Mouse (Mus musculus) limb, embryonic 15.5 days (tissue): ENCODE measurements at regions not wholly inside any gene's neighbourhood (a gene's known extent, or its start where the extent isn't known, plus 50 kb on each side); places are given as distances from the start of the nearest gene placed in this dataset.

Source experiments
- ATAC-seq: fragments of 200-750 bp; cut with Nextera tagmentation; 2 replicates; pipeline ENCODE4 v1.8.0; 2017; ENCODE audit warnings: low read depth, moderate TSS enrichment; ENCODE audit not compliant: insufficient number of reproducible peaks, low FRiP score, low TSS enrichment
- H3K27ac ChIP-seq: fragments of 300-500 bp; sonication (generic); 2 replicates; pipeline ENCODE4 v1.5.1; 2015; ENCODE audit warnings: moderate library complexity, mild to moderate bottlenecking, inconsistent platforms
- H3K27me3 ChIP-seq: fragments of 300-500 bp; sonication (generic); 2 replicates; pipeline ENCODE4 v1.6.1; 2015; ENCODE audit warnings: inconsistent platforms
- H3K36me3 ChIP-seq: fragments of 300-500 bp; sonication (generic); 2 replicates; pipeline ENCODE4 v1.6.1; 2015; ENCODE audit warnings: inconsistent platforms
- H3K4me1 ChIP-seq: fragments of 300-500 bp; sonication (generic); 2 replicates; pipeline ENCODE4 v1.6.1; 2015; ENCODE audit warnings: inconsistent platforms
- H3K4me2 ChIP-seq: fragments of 300-500 bp; sonication (generic); 2 replicates; pipeline ENCODE4 v1.6.1; 2015; ENCODE audit warnings: mild to moderate bottlenecking, inconsistent platforms
- H3K4me3 ChIP-seq: fragments of 300-500 bp; sonication (generic); 2 replicates; pipeline ENCODE4 v1.5.1; 2015; ENCODE audit warnings: mild to moderate bottlenecking, inconsistent platforms
- H3K9ac ChIP-seq: fragments of 300-500 bp; sonication (generic); 2 replicates; pipeline ENCODE4 v1.6.1; 2015; ENCODE audit warnings: inconsistent platforms
- H3K9me3 ChIP-seq: fragments of 300-500 bp; sonication (generic); 2 replicates; pipeline ENCODE4 v1.6.1; 2016; ENCODE audit warnings: inconsistent platforms
- WGBS: fragments of 180-500 bp; shearing (Covaris S2); methylation state at CpG from one replicate; pipeline ENCODE4 v1.1.7; 2015; 5-methylcytosine and 5-hydroxymethylcytosine counted together

GRCm38 (mm10) chr12:106952621-106953020, 535.8 kb upstream of the 3110018I06Rik start:
- Histone ChIP-seq H3K36me3 (no peaks in the 10 kb centered on the region), H3K9me3 (no peaks in the 10 kb centered on the region), H3K4me3 (no peak overlapping the region), H3K4me2 (no peak overlapping the region), H3K4me1 (peaks cover 13% of the 10 kb centered on the region), H3K9ac (no peak overlapping the region), H3K27ac (no peak overlapping the region), H3K27me3 (no peaks in the 10 kb centered on the region)
- no peak for ATAC-seq
- WGBS: 55% methylated on average over 11 of the region's 11 CpGs

DNA sequence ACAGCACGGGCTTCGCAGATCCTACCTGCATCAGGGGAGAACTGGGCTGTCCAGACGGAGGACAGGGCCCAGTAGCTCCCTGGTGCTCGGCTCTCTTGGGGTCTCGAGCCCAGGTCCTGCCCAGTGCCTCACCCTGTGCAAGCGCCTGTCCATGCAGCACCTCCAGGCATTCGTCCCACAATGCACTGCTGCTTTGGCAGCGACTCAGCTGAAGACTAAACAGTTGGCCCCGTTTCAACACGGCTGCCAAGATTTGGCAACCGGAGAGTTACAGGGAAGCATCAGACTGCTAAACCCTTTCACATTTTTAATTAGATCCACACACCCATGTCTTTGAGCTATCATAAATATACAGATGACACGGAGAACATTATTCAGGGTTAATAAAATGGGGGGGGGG, 532.7 kb upstream of the 3110018I06Rik start:
- H3K4me1 ChIP-seq: peaks cover 13% of the 10 kb centered on the region
- no peak overlapping the region for H3K4me3 ChIP-seq
- peak overlapping the region; percentile 18; the same call in 1 of the 2 replicates for H3K27ac ChIP-seq
- no peaks in the 10 kb centered on the region for H3K36me3 ChIP-seq
- ATAC-seq: peak; percentile 50
- H3K4me2 ChIP-seq: no peak overlapping the region
- no peaks in the 10 kb centered on the region for H3K9me3 ChIP-seq
- H3K27me3 ChIP-seq: no peaks in the 10 kb centered on the region
- 29% methylated on average over 12 of the region's 12 CpGs for WGBS
- H3K9ac ChIP-seq: no peak overlapping the region

DNA sequence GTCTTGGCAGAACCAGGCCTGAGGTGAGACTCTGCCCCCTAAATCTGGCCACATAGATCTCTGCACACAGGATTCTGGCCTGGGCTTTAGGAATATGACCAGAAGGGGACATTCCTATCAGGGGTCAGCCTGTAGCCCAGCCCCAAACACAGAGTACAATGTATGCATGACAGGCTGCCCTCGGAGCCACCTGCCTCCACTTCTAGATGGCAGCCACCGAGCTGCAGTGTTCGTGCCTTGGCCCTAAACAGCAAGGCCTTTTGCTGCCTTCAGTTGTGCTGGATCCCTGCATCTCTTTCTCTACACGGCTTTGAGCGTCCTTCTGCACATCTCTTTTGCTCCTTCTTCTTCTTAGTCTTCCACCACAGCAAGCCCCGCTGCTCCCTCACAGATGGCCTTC, 532.2 kb upstream of the 3110018I06Rik start:
- Histone ChIP-seq H3K27ac (no peak overlapping the region), H3K27me3 (no peaks in the 10 kb centered on the region), H3K4me2 (no peak overlapping the region), H3K36me3 (no peaks in the 10 kb centered on the region), H3K9me3 (no peaks in the 10 kb centered on the region), H3K4me3 (no peak overlapping the region), H3K4me1 (peaks cover 13% of the 10 kb centered on the region), H3K9ac (no peak overlapping the region)
- 70% methylated on average over 6 of the region's 6 CpGs for WGBS
- no peak for ATAC-seq

DNA sequence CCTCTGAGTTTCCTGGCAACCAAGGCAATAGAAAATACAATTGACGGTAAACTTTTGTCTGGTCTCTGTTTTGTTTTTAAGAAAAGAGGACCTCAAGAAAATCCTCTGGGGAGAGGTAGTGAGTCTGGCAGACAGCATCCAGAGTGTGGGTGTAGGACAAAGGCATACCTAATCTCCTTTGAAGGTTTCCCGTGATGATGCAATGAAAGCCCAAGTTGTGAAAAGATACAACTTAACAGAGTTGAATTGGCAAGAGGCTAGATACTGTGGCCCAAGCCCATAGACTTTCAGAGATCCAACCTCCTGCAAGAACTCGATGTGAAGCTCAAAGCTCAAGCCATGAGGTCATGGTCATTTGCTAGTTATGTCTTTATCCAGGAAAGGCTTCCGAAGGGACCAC, 526.4 kb upstream of the 3110018I06Rik start:
- ATAC-seq: no peak
- Histone ChIP-seq H3K9me3 (no peaks in the 10 kb centered on the region), H3K4me2 (no peak overlapping the region), H3K36me3 (no peaks in the 10 kb centered on the region), H3K27ac (no peak overlapping the region), H3K4me3 (no peak overlapping the region), H3K4me1 (no peaks in the 10 kb centered on the region), H3K27me3 (no peaks in the 10 kb centered on the region), H3K9ac (no peak overlapping the region)
- 84% methylated on average over 4 of the region's 4 CpGs for WGBS

DNA sequence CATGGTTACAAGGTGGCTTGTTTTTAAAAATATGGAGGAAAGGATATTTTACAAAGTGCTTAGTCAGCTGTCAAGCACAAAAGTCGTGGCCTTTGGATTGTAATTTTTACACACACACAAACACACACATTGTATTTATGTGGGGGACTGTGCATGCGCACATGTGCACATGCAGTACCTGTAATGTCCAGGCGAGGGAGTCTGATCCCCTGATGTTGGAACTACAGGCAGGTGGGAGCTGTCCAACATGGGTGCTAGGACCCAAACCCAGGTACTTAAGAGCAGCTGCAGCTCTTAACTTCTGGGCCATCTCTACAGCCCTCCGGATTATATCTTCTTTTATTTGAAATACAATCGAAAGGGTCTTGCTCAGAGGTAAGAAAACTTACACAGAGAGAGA, 524.7 kb upstream of the 3110018I06Rik start:
- Histone ChIP-seq H3K27me3 (no peaks in the 10 kb centered on the region), H3K4me1 (no peaks in the 10 kb centered on the region)
- WGBS: 63% methylated on average over 5 of the region's 5 CpGs

GRCm38 (mm10) chr12:106969873-106970272, 518.6 kb upstream of the 3110018I06Rik start:
- 29% methylated on average over 5 of the region's 5 CpGs for WGBS
- no peak overlapping the region for H3K9ac ChIP-seq
- H3K4me1 ChIP-seq: no peaks in the 10 kb centered on the region
- H3K4me2 ChIP-seq: no peak overlapping the region
- ATAC-seq: no peak
- H3K27me3 ChIP-seq: no peaks in the 10 kb centered on the region
- H3K4me3 ChIP-seq: no peak overlapping the region
- no peaks in the 10 kb centered on the region for H3K36me3 ChIP-seq
- no peaks in the 10 kb centered on the region for H3K9me3 ChIP-seq
- no peak overlapping the region for H3K27ac ChIP-seq

More for the DNA sequence above, 524.7 kb upstream of the 3110018I06Rik start:
- no peak overlapping the region for H3K27ac ChIP-seq
- no peaks in the 10 kb centered on the region for H3K36me3 ChIP-seq
- H3K4me3 ChIP-seq: no peak overlapping the region
- H3K4me2 ChIP-seq: no peak overlapping the region
- H3K9me3 ChIP-seq: no peaks in the 10 kb centered on the region
- ATAC-seq: no peak
- H3K9ac ChIP-seq: no peak overlapping the region

- H3K36me3 ChIP-seq: no peaks in the 10 kb centered on the region
- H3K4me1 ChIP-seq: no peaks in the 10 kb centered on the region
- H3K4me3 ChIP-seq: no peak overlapping the region
- no peaks in the 10 kb centered on the region for H3K9me3 ChIP-seq
- H3K4me2 ChIP-seq: no peak overlapping the region
- H3K9ac ChIP-seq: no peak overlapping the region
- H3K27ac ChIP-seq: no peak overlapping the region
- no peaks in the 10 kb centered on the region for H3K27me3 ChIP-seq
- no peak for ATAC-seq
- 76% methylated on average over 3 of the region's 3 CpGs for WGBS
Observed at GRCm38 (mm10) chr12:106992421-106992820, 496.0 kb upstream of the 3110018I06Rik start.

DNA sequence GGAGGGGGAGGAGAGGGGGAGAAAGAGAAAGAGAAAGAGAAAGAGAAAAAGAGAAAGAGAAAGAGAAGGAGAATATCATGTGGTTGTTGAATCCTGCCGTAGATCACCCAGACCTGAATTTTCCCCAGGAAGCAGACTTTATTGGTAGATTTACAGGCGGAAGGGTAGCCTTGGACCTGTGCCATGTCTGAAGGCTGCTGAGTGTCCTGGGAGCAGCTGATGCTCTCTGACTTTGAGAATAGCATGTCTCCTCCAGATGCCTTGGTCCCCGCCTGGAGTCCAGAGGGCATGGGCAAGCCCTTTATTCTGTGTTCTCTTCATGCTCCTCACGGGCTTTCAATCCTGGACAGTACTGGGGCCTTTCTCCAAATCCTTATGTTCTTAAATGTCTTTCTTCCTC, 495.4 kb upstream of the 3110018I06Rik start:
- no peak for ATAC-seq
- 46% methylated on average over 4 of the region's 4 CpGs for WGBS
- Histone ChIP-seq H3K9ac (no peak overlapping the region), H3K27ac (no peak overlapping the region), H3K36me3 (no peaks in the 10 kb centered on the region), H3K4me3 (no peak overlapping the region), H3K4me2 (no peak overlapping the region), H3K27me3 (no peaks in the 10 kb centered on the region), H3K4me1 (no peaks in the 10 kb centered on the region), H3K9me3 (no peaks in the 10 kb centered on the region)

- Histone ChIP-seq H3K36me3 (no peaks in the 10 kb centered on the region), H3K4me2 (no peak overlapping the region), H3K9me3 (no peaks in the 10 kb centered on the region), H3K4me3 (no peak overlapping the region), H3K4me1 (no peaks in the 10 kb centered on the region), H3K27me3 (no peaks in the 10 kb centered on the region), H3K9ac (no peak overlapping the region), H3K27ac (no peak overlapping the region; the same call in 1 of the 2 replicates)
- no peak for ATAC-seq
- 52% methylated on average over 20 of the region's 20 CpGs for WGBS
Observed at GRCm38 (mm10) chr12:107010995-107011786, 477.2 kb upstream of the 3110018I06Rik start.

- 69% methylated on average over 2 of the region's 2 CpGs for WGBS
Observed at GRCm38 (mm10) chr12:107016801-107017200, 471.6 kb upstream of the 3110018I06Rik start.

GRCm38 (mm10) chr12:107021806-107022205, 466.6 kb upstream of the 3110018I06Rik start:
- ATAC-seq: no peak

More at GRCm38 (mm10) chr12:107016801-107017200, 471.6 kb upstream of the 3110018I06Rik start:
- Histone ChIP-seq H3K4me2 (no peak overlapping the region), H3K9me3 (no peaks in the 10 kb centered on the region), H3K36me3 (no peaks in the 10 kb centered on the region), H3K27ac (no peak overlapping the region), H3K9ac (no peak overlapping the region), H3K4me1 (no peaks in the 10 kb centered on the region), H3K4me3 (no peak overlapping the region), H3K27me3 (no peaks in the 10 kb centered on the region)
- no peak for ATAC-seq

DNA sequence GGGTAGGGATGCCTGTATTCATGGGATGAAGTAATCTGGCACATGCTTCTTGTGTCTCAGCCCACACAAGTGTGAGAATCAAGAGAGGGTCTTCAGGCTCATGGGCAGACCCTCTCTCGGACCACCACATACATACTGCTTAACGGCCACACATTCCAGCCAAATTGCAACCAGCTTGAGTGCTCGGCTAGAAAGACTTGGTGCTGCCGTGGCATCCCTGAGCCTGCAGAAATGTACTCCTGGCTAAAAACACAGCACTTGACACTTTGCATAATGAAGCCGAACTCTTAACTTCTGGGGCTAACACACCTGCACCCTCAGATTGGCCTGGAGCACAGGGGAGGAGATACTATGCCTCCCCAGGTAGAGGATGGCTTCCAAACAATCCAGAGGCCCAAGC, 461.6 kb upstream of the 3110018I06Rik start:
- Histone ChIP-seq H3K4me1 (peaks cover 11% of the 10 kb centered on the region), H3K27me3 (peaks cover 6% of the 10 kb centered on the region; the same call in 1 of the 2 replicates), H3K4me3 (no peak overlapping the region), H3K27ac (no peak overlapping the region), H3K9ac (no peak overlapping the region), H3K4me2 (no peak overlapping the region), H3K9me3 (no peaks in the 10 kb centered on the region), H3K36me3 (no peaks in the 10 kb centered on the region)
- no peak for ATAC-seq
- 45% methylated on average over 5 of the region's 5 CpGs for WGBS

More at GRCm38 (mm10) chr12:107021806-107022205, 466.6 kb upstream of the 3110018I06Rik start:
- H3K27ac ChIP-seq: no peak overlapping the region
- H3K36me3 ChIP-seq: no peaks in the 10 kb centered on the region
- 56% methylated on average over 1 of the region's 1 CpGs for WGBS
- H3K27me3 ChIP-seq: no peaks in the 10 kb centered on the region
- H3K4me3 ChIP-seq: no peak overlapping the region
- H3K9ac ChIP-seq: no peak overlapping the region
- no peaks in the 10 kb centered on the region for H3K4me1 ChIP-seq
- no peaks in the 10 kb centered on the region for H3K9me3 ChIP-seq
- H3K4me2 ChIP-seq: no peak overlapping the region
